Mouse (Mus musculus): ENCODE measurements at regions not wholly inside any gene's neighbourhood (a gene's known extent, or its start where the extent isn't known, plus 50 kb on each side); places are given as distances from the start of the nearest gene placed in this dataset.
A peak's percentile ranks its signal among the peaks of the same experiment; 100 is the strongest.

- ATAC-seq: no peak
- no peak overlapping the region for H3K4me3 ChIP-seq (ENCODE audit: low read length)
- H3K9me3 ChIP-seq (ENCODE audit: low read length): no peaks in the 10 kb centered on the region
- no peak overlapping the region for H3K4me2 ChIP-seq (ENCODE audit: low read depth, low read length)
- no peak overlapping the region for H3K9ac ChIP-seq (replicated peaks; ENCODE audit: low read length)
- no peak for DNase-seq (ENCODE audit: low spot score)
- H3K27ac ChIP-seq: no peak overlapping the region
- no peak for TF ChIP-seq CTCF (IDR thresholded peaks at IDR 0.05; ENCODE audit: low read depth)
- no peaks in the 10 kb centered on the region for H3K4me1 ChIP-seq (ENCODE audit: insufficient read depth, low read length)
- H3K27me3 ChIP-seq (ENCODE audit: insufficient read depth, low read length): no peaks in the 10 kb centered on the region
- no peaks in the 10 kb centered on the region for H3K36me3 ChIP-seq (ENCODE audit: insufficient read depth, low read length)
These were observed 202.3 kb upstream of the Usp24 start for GRCm38 (mm10) chr4:106113747-106114146.

GRCm38 (mm10) chr4:106116611-106117010 is 199.4 kb upstream of the Usp24 start:
- Histone ChIP-seq H3K27ac (no peak overlapping the region), H3K9ac (replicated peaks; ENCODE audit: low read length) (no peak overlapping the region), H3K27me3 (ENCODE audit: insufficient read depth, low read length) (no peaks in the 10 kb centered on the region), H3K9me3 (ENCODE audit: low read length) (no peaks in the 10 kb centered on the region), H3K4me1 (ENCODE audit: insufficient read depth, low read length) (no peaks in the 10 kb centered on the region), H3K36me3 (ENCODE audit: insufficient read depth, low read length) (no peaks in the 10 kb centered on the region), H3K4me2 (ENCODE audit: low read depth, low read length) (no peak overlapping the region), H3K4me3 (ENCODE audit: low read length) (no peak overlapping the region)
- DNase-seq (ENCODE audit: low spot score): no peak
- TF ChIP-seq CTCF (IDR thresholded peaks at IDR 0.05; ENCODE audit: low read depth): no peak
- ATAC-seq: no peak
- WGBS: 71% methylated on average over 7 of the region's 7 CpGs

- no peaks in the 10 kb centered on the region for H3K36me3 ChIP-seq (ENCODE audit: insufficient read depth, low read length)
- no peak overlapping the region for H3K4me3 ChIP-seq (ENCODE audit: low read length)
- H3K27me3 ChIP-seq (ENCODE audit: insufficient read depth, low read length): no peaks in the 10 kb centered on the region
- 90% methylated on average over 1 of the region's 1 CpGs for WGBS
- no peaks in the 10 kb centered on the region for H3K9me3 ChIP-seq (ENCODE audit: low read length)
- no peak for DNase-seq (ENCODE audit: low spot score)
- H3K27ac ChIP-seq: no peak overlapping the region
- no peak overlapping the region for H3K9ac ChIP-seq (replicated peaks; ENCODE audit: low read length)
- TF ChIP-seq CTCF (IDR thresholded peaks at IDR 0.05; ENCODE audit: low read depth): no peak
- no peak for ATAC-seq
- H3K4me1 ChIP-seq (ENCODE audit: insufficient read depth, low read length): no peaks in the 10 kb centered on the region
- H3K4me2 ChIP-seq (ENCODE audit: low read depth, low read length): no peak overlapping the region
These were observed 194.7 kb upstream of the Usp24 start for GRCm38 (mm10) chr4:106121306-106121705.

DNA sequence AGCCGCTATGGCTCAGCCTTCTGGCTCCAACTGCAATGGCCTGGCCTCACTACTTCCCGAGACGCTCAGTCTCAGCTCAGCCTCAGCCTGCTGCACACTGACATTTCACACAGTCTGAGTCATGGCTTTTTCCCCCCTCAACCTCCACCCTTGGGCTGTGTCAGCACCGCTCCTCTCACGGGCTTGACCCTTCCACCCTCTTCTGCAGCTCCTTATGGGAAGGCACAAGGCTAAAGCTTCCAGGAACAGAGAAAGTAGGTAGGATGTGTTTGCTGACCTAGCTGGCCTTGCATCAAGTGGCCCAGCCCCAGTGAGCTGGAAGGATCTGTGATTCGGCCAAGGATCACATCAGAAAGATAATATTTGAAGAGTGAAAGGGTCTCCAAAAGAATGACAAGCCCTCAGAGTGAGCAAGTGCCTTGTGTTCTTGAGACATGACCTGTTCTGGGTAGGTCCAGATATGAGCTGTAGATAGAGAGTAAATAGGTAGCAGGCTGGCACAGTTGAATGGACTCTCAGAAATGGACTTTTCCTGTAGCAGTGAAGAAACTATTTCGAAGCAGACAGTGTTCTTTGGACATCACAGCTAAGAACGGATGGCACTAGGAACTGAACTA is 192.9 kb upstream of the Usp24 start:
- H3K4me1 ChIP-seq (ENCODE audit: insufficient read depth, low read length): no peaks in the 10 kb centered on the region
- TF ChIP-seq CTCF (IDR thresholded peaks at IDR 0.05; ENCODE audit: low read depth): no peak
- no peak overlapping the region for H3K4me2 ChIP-seq (ENCODE audit: low read depth, low read length)
- H3K9me3 ChIP-seq (ENCODE audit: low read length): no peaks in the 10 kb centered on the region
- no peak overlapping the region for H3K27ac ChIP-seq
- H3K27me3 ChIP-seq (ENCODE audit: insufficient read depth, low read length): no peaks in the 10 kb centered on the region
- 83% methylated on average over 8 of the region's 8 CpGs for WGBS
- no peak overlapping the region for H3K4me3 ChIP-seq (ENCODE audit: low read length)
- ATAC-seq: no peak
- H3K36me3 ChIP-seq (ENCODE audit: insufficient read depth, low read length): no peaks in the 10 kb centered on the region
- no peak overlapping the region for H3K9ac ChIP-seq (replicated peaks; ENCODE audit: low read length)
- no peak for DNase-seq (ENCODE audit: low spot score)

DNA sequence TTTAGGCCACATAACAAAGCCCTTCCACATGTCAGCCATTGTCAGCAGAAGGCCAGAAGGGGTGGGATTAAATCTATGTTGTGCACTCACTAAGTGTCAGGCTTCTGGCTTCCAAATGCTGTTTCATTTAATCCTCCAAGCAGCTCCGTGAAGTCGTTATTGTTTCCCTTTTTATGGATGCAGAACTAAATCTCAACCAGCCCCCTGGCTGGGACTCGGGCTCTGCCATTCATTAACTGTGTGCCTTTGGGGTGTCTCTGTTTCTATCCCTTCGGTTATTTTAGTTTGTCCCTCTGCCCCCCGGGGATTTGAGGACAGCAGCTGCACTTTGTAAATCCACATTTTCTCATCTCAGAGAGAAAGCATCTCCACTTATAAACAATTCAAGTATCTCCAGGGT is 188.8 kb upstream of the Usp24 start:
- no peak for ATAC-seq
- no peak for DNase-seq (ENCODE audit: low spot score)
- no peaks in the 10 kb centered on the region for H3K36me3 ChIP-seq (ENCODE audit: insufficient read depth, low read length)
- no peaks in the 10 kb centered on the region for H3K4me1 ChIP-seq (ENCODE audit: insufficient read depth, low read length)
- no peak overlapping the region for H3K27ac ChIP-seq
- H3K9me3 ChIP-seq (ENCODE audit: low read length): no peaks in the 10 kb centered on the region
- 53% methylated on average over 5 of the region's 5 CpGs for WGBS
- no peak overlapping the region for H3K4me2 ChIP-seq (ENCODE audit: low read depth, low read length)
- H3K9ac ChIP-seq (replicated peaks; ENCODE audit: low read length): no peak overlapping the region
- H3K4me3 ChIP-seq (ENCODE audit: low read length): no peak overlapping the region
- no peak for TF ChIP-seq CTCF (IDR thresholded peaks at IDR 0.05; ENCODE audit: low read depth)
- no peaks in the 10 kb centered on the region for H3K27me3 ChIP-seq (ENCODE audit: insufficient read depth, low read length)

DNA sequence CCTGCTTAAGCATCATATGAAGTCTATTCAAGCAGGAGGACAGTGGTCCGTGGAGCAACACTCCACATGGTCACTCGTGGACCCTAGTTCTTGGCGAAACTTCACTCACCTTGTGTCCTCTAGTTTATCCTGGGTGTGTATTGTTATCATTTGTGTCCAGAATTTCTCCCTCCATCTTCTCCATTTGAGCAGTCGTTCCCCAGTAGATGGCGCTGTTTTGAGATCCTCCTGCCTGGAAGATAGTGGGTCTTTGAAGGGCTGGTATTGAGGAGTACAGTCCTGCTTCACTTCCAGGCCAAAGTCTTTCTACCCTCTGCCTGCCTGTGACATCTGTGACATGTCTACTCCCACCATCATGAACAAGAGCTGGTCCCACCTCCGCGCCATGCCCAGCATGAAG is 188.4 kb upstream of the Usp24 start:
- Histone ChIP-seq H3K4me3 (ENCODE audit: low read length) (no peak overlapping the region), H3K27me3 (ENCODE audit: insufficient read depth, low read length) (no peaks in the 10 kb centered on the region), H3K9ac (replicated peaks; ENCODE audit: low read length) (no peak overlapping the region), H3K4me2 (ENCODE audit: low read depth, low read length) (no peak overlapping the region), H3K9me3 (ENCODE audit: low read length) (no peaks in the 10 kb centered on the region), H3K36me3 (ENCODE audit: insufficient read depth, low read length) (no peaks in the 10 kb centered on the region), H3K27ac (no peak overlapping the region), H3K4me1 (ENCODE audit: insufficient read depth, low read length) (no peaks in the 10 kb centered on the region)
- ATAC-seq (no peak), DNase-seq (ENCODE audit: low spot score) (peak; percentile 63)
- peak; percentile 66 for TF ChIP-seq CTCF (IDR thresholded peaks at IDR 0.05; ENCODE audit: low read depth)
- 52% methylated on average over 7 of the region's 7 CpGs for WGBS

DNA sequence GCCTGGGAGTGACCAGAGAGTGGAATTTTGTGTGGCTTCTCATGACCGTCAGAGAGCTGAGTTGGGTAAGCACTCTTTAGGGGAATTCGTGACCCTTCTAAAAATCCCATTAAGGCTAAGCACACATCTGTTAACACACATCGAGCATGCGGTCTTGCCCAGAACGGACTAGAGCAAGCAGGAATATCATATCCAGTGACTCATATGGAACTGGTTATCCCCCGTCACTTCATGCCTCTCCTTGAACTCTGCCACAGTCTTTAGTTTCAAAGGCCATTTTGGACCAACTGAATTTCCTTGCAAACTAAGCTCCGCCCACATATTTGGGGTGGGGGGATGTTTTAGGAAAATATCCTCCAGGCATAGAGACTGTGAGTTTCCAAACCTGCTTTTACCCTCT is 186.7 kb upstream of the Usp24 start:
- H3K4me1 ChIP-seq (ENCODE audit: insufficient read depth, low read length): no peaks in the 10 kb centered on the region
- no peak overlapping the region for H3K27ac ChIP-seq
- H3K4me2 ChIP-seq (ENCODE audit: low read depth, low read length): no peak overlapping the region
- no peaks in the 10 kb centered on the region for H3K27me3 ChIP-seq (ENCODE audit: insufficient read depth, low read length)
- H3K36me3 ChIP-seq (ENCODE audit: insufficient read depth, low read length): no peaks in the 10 kb centered on the region
- ATAC-seq (no peak), DNase-seq (ENCODE audit: low spot score) (no peak)
- no peak overlapping the region for H3K4me3 ChIP-seq (ENCODE audit: low read length)
- no peak for TF ChIP-seq CTCF (IDR thresholded peaks at IDR 0.05; ENCODE audit: low read depth)
- no peaks in the 10 kb centered on the region for H3K9me3 ChIP-seq (ENCODE audit: low read length)
- H3K9ac ChIP-seq (replicated peaks; ENCODE audit: low read length): no peak overlapping the region
- WGBS: 78% methylated on average over 7 of the region's 7 CpGs

Data from hindbrain, postnatal 0 days (tissue).